Mouse (Mus musculus) CH12.LX (cell line): Measurements from ENCODE around the gene Ccdc3. TPM values are rescaled to one million over a fixed set of nuclear protein-coding genes. Genes with fewer than 3 reads are reported as not detected.

Experiments
- DNase-seq: peaks from one replicate; pipeline ENCODE4 v3.0.0-alpha.2; 2013; ENCODE audit errors: extremely low read depth
- H3K27ac ChIP-seq: 2 replicates; pipeline ENCODE4 v1.5.1; 2012; ENCODE audit warnings: low read depth, mild to moderate bottlenecking, control low read depth, moderate library complexity; ENCODE audit not compliant: insufficient read depth
- H3K27me3 ChIP-seq: replicated peaks from 2 replicates; pipeline ENCODE3; 2012; ENCODE audit warnings: inconsistent platforms
- H3K36me3 ChIP-seq, 2 experiments: replicated peaks in 1 of 2; 2 replicates each; pipeline versions ENCODE3 to v1.6.1; 2012; ENCODE audit warnings: inconsistent platforms in 1 of 2, low read length in 1 of 2, mild to moderate bottlenecking in 1 of 2, mixed read lengths in 1 of 2, moderate library complexity in 1 of 2; ENCODE audit not compliant: control insufficient read depth in 1 of 2, insufficient read depth in 1 of 2
- H3K4me1 ChIP-seq, 2 experiments: 2 replicates each; pipeline ENCODE4 v1.6.1; 2012; ENCODE audit warnings: inconsistent platforms in 1 of 2, moderate library complexity in 1 of 2; ENCODE audit not compliant: insufficient read depth in 2 of 2, control insufficient read depth in 1 of 2
- H3K4me2 ChIP-seq: 2 replicates; pipeline ENCODE4 v1.6.1; 2012; ENCODE audit warnings: low read depth, mild to moderate bottlenecking, control low read depth; ENCODE audit not compliant: poor library complexity, insufficient read depth, severe bottlenecking
- H3K4me3 ChIP-seq, 3 experiments: fragments of 150-350 bp in 1 of 3; sonication (generic) in 1 of 3; replicated peaks in 1 of 3; 2 replicates each; pipeline versions ENCODE3 to v1.5.1; 2011 to 2012; ENCODE audit warnings: low read depth in 2 of 3, low read length in 2 of 3, mild to moderate bottlenecking in 2 of 3, moderate library complexity in 2 of 3, control low read depth in 1 of 3, improper control_type of control experiment in 1 of 3, inconsistent platforms in 1 of 3, mixed read lengths in 1 of 3; ENCODE audit not compliant: poor library complexity in 1 of 3
- H3K79me2 ChIP-seq: replicated peaks from 2 replicates; pipeline ENCODE4 v1.6.1; 2012; ENCODE audit warnings: mild to moderate bottlenecking, moderate library complexity; ENCODE audit not compliant: control insufficient read depth, poor library complexity, insufficient read depth, severe bottlenecking; ENCODE audit errors: extremely low read depth
- H3K9ac ChIP-seq: 2 replicates; pipeline ENCODE4 v1.6.1; 2012; ENCODE audit warnings: low read depth, mild to moderate bottlenecking, control low read depth, moderate library complexity; ENCODE audit not compliant: insufficient read depth
- H3K9me3 ChIP-seq: replicated peaks from 2 replicates; pipeline ENCODE3; 2012; ENCODE audit warnings: low read length, inconsistent platforms, mixed read lengths
- BHLHE40 ChIP-seq: IDR thresholded peaks from 2 replicates; pipeline ENCODE4 v1.6.1; 2011; ENCODE audit warnings: mild to moderate bottlenecking, low read depth, low read length, improper control_type of control experiment
- CHD2 ChIP-seq: IDR thresholded peaks from 2 replicates; pipeline ENCODE4 v1.6.1; 2011; ENCODE audit warnings: low read length, improper control_type of control experiment
- E2F4 ChIP-seq: IDR thresholded peaks from 2 replicates; pipeline ENCODE4 v1.6.1; 2011; ENCODE audit warnings: low read depth, low read length, improper control_type of control experiment; ENCODE audit not compliant: insufficient replicate concordance
- EP300 ChIP-seq: IDR thresholded peaks from 2 replicates; pipeline ENCODE4 v1.6.1; 2011; ENCODE audit warnings: low read length, improper control_type of control experiment
- ETS1 ChIP-seq: conservative IDR thresholded peaks from 2 replicates; pipeline ENCODE4 v1.6.1; 2012; ENCODE audit warnings: low read depth, mild to moderate bottlenecking, inconsistent platforms, low read length, improper control_type of control experiment, moderate library complexity
- IRF4 ChIP-seq: IDR thresholded peaks from 2 replicates; pipeline ENCODE4 v1.6.1; 2014; ENCODE audit warnings: low read depth, mild to moderate bottlenecking, inconsistent platforms, low read length, improper control_type of control experiment
- JUND ChIP-seq: conservative IDR thresholded peaks from 2 replicates; pipeline ENCODE4 v1.6.1; 2011; ENCODE audit warnings: low read depth, low read length, improper control_type of control experiment
- KAT2A ChIP-seq: IDR thresholded peaks from 2 replicates; pipeline ENCODE4 v1.6.1; 2012; ENCODE audit warnings: low read length, improper control_type of control experiment, inconsistent platforms; ENCODE audit not compliant: insufficient replicate concordance
- MAFK ChIP-seq: IDR thresholded peaks from 2 replicates; pipeline ENCODE4 v1.6.1; 2011; ENCODE audit warnings: low read length, improper control_type of control experiment; ENCODE audit not compliant: insufficient replicate concordance
- MAX ChIP-seq: IDR thresholded peaks from 2 replicates; pipeline ENCODE4 v1.6.1; 2011; ENCODE audit warnings: low read length, improper control_type of control experiment
- MAZ ChIP-seq: IDR thresholded peaks from 2 replicates; pipeline ENCODE4 v1.6.1; 2012; ENCODE audit warnings: low read depth, mild to moderate bottlenecking, inconsistent platforms, low read length, improper control_type of control experiment, moderate library complexity
- MYC ChIP-seq: IDR thresholded peaks from 2 replicates; pipeline ENCODE4 v1.6.1; 2011; ENCODE audit warnings: low read depth, mild to moderate bottlenecking, improper control_type of control experiment, low read length
- NRF1 ChIP-seq: IDR thresholded peaks from 2 replicates; pipeline ENCODE4 v1.6.1; 2014; ENCODE audit warnings: low read depth, mild to moderate bottlenecking, inconsistent platforms, low read length, improper control_type of control experiment, moderate library complexity
- PAX5 ChIP-seq: IDR thresholded peaks from 2 replicates; pipeline ENCODE4 v1.6.1; 2012; ENCODE audit warnings: low read length, inconsistent platforms, mixed read lengths
- POLR2A ChIP-seq: IDR thresholded peaks from 2 replicates; pipeline ENCODE4 v1.6.1; 2011; ENCODE audit warnings: low read depth, mild to moderate bottlenecking, improper control_type of control experiment, low read length
- RCOR1 ChIP-seq: conservative IDR thresholded peaks from 2 replicates; pipeline ENCODE4 v1.6.1; 2012; ENCODE audit warnings: low read depth, mild to moderate bottlenecking, inconsistent platforms, low read length, improper control_type of control experiment
- SMC3 ChIP-seq: IDR thresholded peaks from 2 replicates; pipeline ENCODE4 v1.6.1; 2011; ENCODE audit warnings: low read depth, low read length, improper control_type of control experiment
- UBTF ChIP-seq: IDR thresholded peaks from 2 replicates; pipeline ENCODE4 v1.6.1; 2012; ENCODE audit warnings: low read depth, mild to moderate bottlenecking, inconsistent platforms, low read length, improper control_type of control experiment, moderate library complexity
- USF1 ChIP-seq: IDR thresholded peaks from 2 replicates; pipeline ENCODE4 v1.6.1; 2014; ENCODE audit warnings: low read depth, mild to moderate bottlenecking, inconsistent platforms, low read length, improper control_type of control experiment
- ZMIZ1 ChIP-seq: IDR thresholded peaks from 2 replicates; pipeline ENCODE4 v1.6.1; 2012; ENCODE audit warnings: low read depth, mild to moderate bottlenecking, inconsistent platforms, low read length, improper control_type of control experiment
- dilution Hi-C: fragments of 300-500 bp; cut with MboI; formaldehyde crosslinking; loops from 2 replicates; pipeline ENCODE4 v1.14.3; 2020; ENCODE audit warnings: low sequenced_read_pairs; ENCODE audit not compliant: extremely low pct_unique_long_range_greater_than_20kb, extremely low pct_ligation_motif_present
- in situ Hi-C: fragments of 300-500 bp; cut with MboI; formaldehyde crosslinking; loops from 3 replicates; pipeline ENCODE4 v1.14.3; 2019; ENCODE audit warnings: low sequenced_read_pairs, low pct_ligation_motif_present, low pct_unique_long_range_greater_than_20kb, mixed read lengths
- polyA plus RNA-seq: library from polyadenylated mRNA; unstranded; fragments of >175 nt; gene quantifications from 2 replicates; pipeline ENCODE4 v1.2.1, GENCODE M21; 2012; ENCODE audit warnings: low read depth; ENCODE audit not compliant: insufficient read length
- total RNA-seq, 2 experiments: library from RNA; depleted of rRNA; stranded (reverse); fragments of 300-350 nt in 1 of 2; fragments of >200 nt in 1 of 2; gene quantifications; 2 replicates each; pipeline ENCODE4 v1.2.3; 2012 to 2014

The Ccdc3 gene
- total and polyA plus RNA-seq, 3 experiments: not detected

GRCm38 (mm10) chr2:5215252-5215815 lies 77.8 kb downstream of the Ccdc3 start:
- dilution Hi-C loops (no loop called here), in situ Hi-C loops (no loop called here)
- Histone ChIP-seq H3K27ac (no peak overlapping the region), H3K4me2 (no peak overlapping the region), H3K36me3 (no peaks in the 10 kb centered on the region), H3K9me3 (peaks cover 11% of the 10 kb centered on the region), H3K4me1 (no peaks in the 10 kb centered on the region), H3K4me3 (no peak overlapping the region), H3K79me2 (no peaks in the 10 kb centered on the region), H3K9ac (no peak overlapping the region), H3K27me3 (no peaks in the 10 kb centered on the region)
- TF ChIP-seq MYC (no peak), BHLHE40 (no peak), UBTF (no peak), JUND (no peak), MAX (no peak), IRF4 (no peak), USF1 (no peak), CHD2 (no peak), NRF1 (no peak), POLR2A (no peak), EP300 (no peak), MAZ (no peak), PAX5 (no peak), RCOR1 (no peak), ETS1 (no peak), ZMIZ1 (no peak), E2F4 (no peak), SMC3 (no peak)
- no peak for DNase-seq

- Histone ChIP-seq H3K4me3 (no peak overlapping the region), H3K4me1 (no peaks in the 10 kb centered on the region), H3K9ac (no peak overlapping the region), H3K79me2 (no peaks in the 10 kb centered on the region), H3K27me3 (no peaks in the 10 kb centered on the region), H3K27ac (no peak overlapping the region), H3K36me3 (no peaks in the 10 kb centered on the region), H3K9me3 (peaks cover 2% of the 10 kb centered on the region), H3K4me2 (no peak overlapping the region)
- TF ChIP-seq MAFK (no peak), KAT2A (no peak), MAX (no peak), UBTF (no peak), ETS1 (no peak), BHLHE40 (no peak)
- in situ Hi-C loops (no loop called here), dilution Hi-C loops (no loop called here)
- no peak for DNase-seq
These were observed 81.6 kb downstream of the Ccdc3 start for GRCm38 (mm10) chr2:5219206-5219605.
